Mouse (Mus musculus) adrenal gland, postnatal 10 days (tissue): ENCODE measurements around the gene Cxcr3. TPM values are rescaled to one million over a fixed set of nuclear protein-coding genes. Genes with fewer than 3 reads are reported as not detected.
A peak's percentile ranks its signal among the peaks of the same experiment; 100 is the strongest.

Source experiments
- DNase-seq: peaks from one replicate; pipeline ENCODE4 v3.0.0; 2021; ENCODE audit warnings: mixed read lengths
- long read RNA-seq, 2 experiments: library from polyadenylated mRNA; stranded (forward); transcript quantifications; one replicate each; pipeline ENCODE4 v2.0.0; 2021
- total RNA-seq, 2 experiments: library from RNA; stranded (reverse); gene quantifications; 2 replicates each; pipeline ENCODE4 v1.2.3; 2021

Cxcr3 gene
- total RNA-seq = under 1 TPM; 0.63 to 0.67 TPM
- long read RNA-seq, experiment 1 = 0 reads
- long read RNA-seq, experiment 2 = 0 reads

DNA sequence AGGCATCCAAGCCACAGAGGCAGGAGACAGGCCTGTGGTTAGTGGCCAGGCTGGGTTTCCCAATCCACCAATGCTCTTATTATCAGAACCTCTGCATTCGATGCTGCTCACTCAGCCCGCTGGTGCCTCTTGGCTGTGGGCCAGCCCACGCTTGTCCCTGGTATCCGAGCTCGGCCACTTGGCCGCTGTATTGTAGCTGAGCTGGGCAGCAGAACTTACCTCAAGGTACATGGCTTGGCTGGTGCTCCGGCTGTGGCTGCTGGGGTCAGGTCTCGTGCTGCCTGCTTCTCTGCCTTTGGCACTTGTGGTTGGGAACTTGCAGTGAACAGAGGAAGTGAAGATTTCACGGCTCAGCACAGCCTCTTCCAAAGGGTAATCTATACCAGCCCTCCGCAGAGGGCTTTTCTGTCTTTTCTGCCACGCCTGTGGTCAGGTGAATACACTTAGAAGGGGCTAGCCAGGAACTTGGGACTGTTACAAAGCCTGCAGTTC, at the start of gene Cxcr3:
Gene Cxcr3 (minus strand): TSS at position 442 of the 492 bp plus-strand sequence.
- DNase-seq = peak; percentile 72

GRCm38 (mm10) chrX:101772035-101772434, 38.0 kb upstream of the Cxcr3 start:
- peak; percentile 53 for DNase-seq

DNA sequence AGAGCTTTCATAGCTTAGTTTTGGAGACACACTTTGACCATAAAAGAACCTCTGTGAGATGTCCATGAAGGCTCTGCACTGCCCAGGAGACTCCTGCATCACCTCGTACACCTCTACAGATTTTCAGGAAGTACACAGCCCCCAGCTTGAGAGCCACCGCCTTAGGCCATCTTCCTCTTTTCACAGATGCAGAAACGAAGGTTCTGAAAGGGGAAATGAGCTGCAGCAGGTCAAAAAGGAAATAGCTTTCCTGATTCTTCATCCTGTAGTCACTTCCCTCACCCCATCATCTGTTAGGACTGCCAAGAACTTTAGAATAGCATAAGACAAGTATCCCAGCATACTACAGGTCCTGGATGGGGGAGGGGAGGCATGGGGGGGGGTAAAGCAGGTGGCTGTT, 36.2 kb upstream of the Cxcr3 start:
- no peak for DNase-seq

DNA sequence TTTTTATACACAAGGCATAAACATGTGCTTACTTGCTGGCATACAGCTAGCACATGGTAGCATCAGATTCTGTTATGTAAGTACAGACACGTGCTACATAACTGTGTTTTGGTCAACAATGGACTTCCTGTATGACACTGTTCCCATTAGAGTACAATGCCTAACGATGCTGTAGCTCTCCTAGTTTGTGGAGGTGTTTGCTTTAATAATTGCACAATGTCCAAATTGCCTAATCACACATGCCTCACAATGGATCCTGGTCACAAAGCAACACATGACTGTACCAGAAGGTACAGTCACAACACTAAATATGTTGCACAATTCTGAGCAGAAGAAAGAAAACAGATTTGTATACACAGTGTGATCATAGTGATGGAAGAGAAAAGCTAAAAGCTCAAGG, 35.4 kb upstream of the Cxcr3 start:
- DNase-seq = no peak

DNA sequence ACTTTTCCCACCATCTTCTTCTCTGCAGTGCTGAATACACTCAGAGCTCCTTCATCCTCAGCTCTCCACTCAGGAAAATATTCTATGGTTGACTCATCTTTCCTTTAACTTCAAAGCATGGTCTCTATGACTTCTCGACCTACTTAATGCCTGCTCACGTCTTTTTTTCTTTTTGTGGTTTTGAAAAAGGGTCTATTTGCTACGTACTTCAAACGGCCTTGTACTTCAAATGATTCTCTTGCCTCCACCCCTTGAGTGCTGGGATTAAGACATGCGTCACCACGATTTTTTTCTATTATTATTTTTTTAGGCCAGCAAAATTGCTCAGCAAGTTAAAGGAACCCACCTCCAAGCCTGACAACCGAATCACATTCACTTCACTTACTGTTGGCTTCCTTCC, 33.2 kb upstream of the Cxcr3 start:
- no peak for DNase-seq

DNA sequence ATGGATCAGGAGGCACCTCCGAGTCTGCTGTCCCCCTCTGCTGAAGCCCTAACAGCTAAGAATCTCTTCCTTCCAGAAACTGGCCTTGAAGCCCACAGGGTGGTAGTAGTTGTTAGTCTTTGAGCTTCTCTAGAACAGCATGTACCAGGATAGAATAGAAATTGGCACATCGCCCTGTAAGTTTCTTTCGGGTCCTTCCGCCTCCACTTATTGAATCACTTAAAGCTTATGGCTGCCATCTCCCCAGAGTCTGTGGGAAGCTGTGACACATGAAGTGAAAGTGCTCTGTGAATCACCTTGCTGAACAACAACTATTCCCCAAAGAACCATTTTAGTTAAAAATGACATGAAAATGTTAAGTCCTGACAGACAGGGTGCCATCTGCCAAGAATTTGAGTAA, 31.0 kb upstream of the Cxcr3 start:
- no peak for DNase-seq

DNA sequence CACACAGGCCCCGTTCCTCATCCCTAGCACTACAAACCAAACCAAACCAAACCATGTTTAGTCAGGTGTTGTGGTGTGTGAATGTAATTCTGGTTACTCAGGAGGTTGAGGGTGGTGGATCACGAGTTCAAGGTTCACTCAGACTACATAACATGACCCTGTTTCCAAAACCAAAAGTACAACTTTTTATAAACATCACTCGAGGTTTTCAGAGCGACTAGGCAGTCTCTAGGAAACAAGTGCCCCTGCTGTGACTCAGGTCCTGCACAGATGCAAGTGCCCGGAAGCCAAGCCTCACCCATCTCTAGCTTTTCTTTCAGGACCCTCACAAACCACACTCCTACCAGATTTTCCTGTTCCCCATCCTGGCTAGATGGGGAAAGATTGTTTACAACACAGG, 30.6 kb upstream of the Cxcr3 start:
- no peak for DNase-seq

DNA sequence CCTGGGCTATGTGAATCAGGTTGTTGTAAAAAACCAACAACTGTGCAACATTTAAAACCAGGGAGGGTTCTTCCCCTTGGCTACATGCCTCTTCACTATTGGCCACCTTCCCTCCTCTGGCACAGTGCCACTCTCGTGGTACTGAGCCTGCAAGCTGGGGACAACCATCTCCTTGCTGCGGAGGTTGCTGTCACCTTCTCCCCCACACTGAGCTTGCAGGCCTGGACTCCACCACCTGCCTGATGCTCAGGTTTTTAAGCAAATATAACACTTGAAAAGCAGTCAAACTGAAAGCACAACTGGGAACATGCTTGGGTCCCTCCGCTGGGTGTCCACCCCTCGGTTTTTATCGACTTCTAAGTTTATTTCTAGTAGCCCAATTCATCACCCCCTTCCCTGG, 20.4 kb upstream of the Cxcr3 start:
- DNase-seq = peak; percentile 39

DNA sequence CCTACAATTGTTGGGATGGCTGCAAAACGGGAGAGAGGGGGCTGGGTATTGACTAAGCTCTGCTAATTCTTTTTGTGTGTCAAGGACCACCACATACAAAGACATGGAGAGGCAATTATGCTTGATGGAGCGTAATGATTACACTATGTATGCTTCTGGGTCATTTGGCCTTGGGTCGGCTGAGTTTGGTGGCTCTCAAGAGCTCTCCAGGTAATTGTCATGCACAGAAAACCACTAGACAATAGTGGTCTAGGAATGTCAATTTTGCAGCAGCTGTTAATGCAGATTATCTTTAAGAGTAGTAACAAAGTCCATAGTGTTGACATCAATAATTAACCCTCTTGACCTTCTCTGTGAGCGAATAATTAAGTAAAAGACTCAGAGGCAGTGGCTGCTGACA, 16.1 kb upstream of the Cxcr3 start:
- no peak for DNase-seq

- DNase-seq = no peak
These were observed 7.0 kb upstream of the Cxcr3 start for GRCm38 (mm10) chrX:101741064-101741433.

DNA sequence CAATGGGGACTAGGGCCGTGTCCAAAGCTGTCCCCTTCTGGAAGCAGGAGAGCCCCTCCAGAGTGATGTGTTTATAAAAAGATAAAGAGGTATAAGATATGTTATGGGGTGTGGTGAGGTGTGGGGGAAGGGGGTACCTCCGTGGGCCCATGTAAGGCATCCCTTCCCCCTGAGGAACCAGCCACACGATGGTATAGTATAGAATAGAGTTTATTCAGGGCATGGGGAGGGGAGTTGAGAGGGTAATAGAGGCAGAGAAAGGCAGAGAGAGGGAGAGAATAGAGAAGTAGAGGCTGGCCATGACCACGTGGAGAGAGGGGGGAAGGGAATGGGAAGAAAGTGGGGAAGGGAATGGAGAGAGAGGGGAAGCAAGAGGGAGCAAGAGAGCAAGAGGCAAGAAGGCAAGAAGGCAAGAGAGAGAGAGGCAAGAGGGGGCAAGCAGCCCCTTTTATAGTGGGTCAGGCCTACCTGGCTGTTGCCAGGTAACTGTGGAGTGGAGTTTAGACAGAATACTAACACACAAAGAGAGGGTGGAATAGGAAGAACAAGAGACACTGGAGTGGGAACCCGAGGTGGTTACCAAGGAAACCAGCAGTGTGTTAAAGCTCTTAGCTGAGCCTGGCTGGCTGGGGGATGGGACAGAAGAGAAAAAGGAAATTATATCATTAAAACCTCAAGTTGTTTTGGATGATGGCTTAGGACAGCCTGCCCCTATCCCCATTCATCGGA, 6.4 kb upstream of the Cxcr3 start:
- no peak for DNase-seq

- DNase-seq = no peak
These were observed 3.1 kb upstream of the Cxcr3 start for GRCm38 (mm10) chrX:101737201-101737600.

DNA sequence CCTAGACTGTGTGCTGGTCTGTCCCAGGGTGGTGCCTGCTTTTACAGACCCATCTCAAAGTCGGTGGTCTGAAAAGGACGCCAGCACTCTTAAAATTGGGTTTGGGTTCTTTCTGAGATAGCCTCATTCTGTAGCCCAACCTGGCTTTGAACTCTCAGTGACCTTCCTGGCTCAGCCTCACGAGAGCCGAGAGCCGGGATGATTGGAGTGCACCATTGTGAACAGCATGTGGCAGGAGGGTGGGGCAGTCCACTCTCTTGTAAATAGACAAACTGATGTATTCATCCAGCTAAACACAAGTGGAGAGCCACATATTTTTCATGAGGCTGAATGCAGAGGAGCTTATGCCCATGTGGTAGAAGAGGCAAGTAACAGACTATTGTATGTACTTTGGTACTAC, 912 bp upstream of the Cxcr3 start:
- DNase-seq = no peak

DNA sequence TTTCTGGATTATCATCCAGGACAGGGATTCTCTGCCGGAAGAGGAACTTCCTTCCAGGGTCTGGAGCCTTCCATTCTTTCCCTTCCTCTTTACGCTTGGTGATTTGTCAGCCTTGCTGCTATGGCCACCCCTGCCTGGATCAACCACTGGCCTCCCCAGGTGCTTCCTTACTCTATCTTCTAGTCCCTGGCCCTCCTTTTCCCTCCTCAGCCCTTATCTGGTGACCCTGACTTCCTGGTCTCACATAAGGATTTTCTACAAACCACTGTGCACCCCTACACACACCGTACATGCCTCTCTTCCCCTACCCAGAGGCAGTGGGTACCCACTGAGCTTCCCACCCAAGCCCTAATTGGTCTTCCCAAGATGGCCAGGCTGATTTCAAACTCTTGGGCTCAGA, 781 bp downstream of the Cxcr3 start:
- no peak for DNase-seq

- DNase-seq = no peak
These were observed 1.4 kb downstream of the Cxcr3 start for GRCm38 (mm10) chrX:101732644-101733043.

DNA sequence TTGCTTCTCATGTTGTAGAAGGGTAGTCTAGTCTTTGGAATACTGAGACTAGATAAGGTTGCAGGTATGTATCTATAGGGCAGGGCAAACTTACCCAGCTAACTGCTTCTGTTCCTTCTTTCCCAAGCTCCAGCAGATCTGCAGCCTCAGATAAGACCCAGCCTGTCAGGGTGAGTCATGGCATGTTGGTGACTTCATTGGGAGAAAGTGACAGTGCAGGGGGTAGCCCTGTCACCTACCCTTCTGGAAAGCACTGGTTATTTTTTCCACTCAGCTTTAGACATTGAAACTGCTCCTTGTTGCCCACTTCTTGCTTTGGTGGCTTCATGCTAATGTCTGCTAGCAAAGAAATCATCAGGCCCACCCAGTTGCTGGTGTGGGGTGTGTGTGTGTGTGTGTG, 4.1 kb downstream of the Cxcr3 start:
- peak; percentile 2 for DNase-seq

GRCm38 (mm10) chrX:101720401-101720800, 13.7 kb downstream of the Cxcr3 start:
- no peak for DNase-seq

DNA sequence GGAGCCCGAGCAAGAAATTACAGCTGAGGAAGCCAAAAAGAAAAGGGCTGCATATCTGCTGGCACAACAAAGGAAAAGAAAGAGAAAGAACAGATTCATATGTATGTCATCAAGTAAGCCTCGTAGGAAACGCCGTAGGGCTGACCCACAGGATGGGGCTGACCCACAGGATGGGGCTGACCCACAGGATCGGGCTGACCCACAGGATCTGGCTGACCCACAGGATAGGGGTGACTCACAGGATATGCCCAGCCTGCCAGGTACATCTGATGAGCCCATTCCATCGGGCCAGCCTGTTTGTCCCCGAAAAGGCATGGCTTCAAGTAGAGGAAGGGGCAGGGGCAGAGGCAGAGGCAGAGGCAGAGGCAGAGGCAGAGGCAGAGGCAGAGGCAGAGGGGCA, 29.0 kb downstream of the Cxcr3 start:
- no peak for DNase-seq

DNA sequence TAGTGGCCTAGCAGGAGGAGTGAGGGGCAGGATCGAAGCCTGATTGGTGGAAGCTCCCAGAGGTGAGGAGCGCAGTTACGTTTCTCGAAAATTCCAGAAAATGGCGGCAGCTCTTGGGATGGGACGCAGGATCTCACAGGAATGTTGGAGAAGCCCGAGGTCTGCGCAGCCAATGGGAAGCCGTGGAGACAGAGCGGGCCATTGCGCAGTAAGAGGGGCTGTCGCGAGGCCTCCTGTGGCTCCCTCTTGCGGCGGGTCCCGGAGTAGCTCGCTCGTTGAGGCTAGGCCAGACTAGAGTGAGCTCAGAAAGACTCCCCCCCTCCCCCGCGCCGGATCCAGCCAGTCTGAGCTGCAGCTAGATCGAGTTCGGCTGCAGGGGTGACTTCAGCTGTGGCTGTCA, 35.8 kb downstream of the Cxcr3 start:
- no peak for DNase-seq

- no peak for DNase-seq
These were observed 36.5 kb downstream of the Cxcr3 start for GRCm38 (mm10) chrX:101697537-101697936.

GRCm38 (mm10) chrX:101695686-101696085, 38.4 kb downstream of the Cxcr3 start:
- DNase-seq = no peak
